Mouse (Mus musculus): ENCODE data around the gene Tada3. TPM values are rescaled to one million over a fixed set of nuclear protein-coding genes. Genes with fewer than 3 reads are reported as not detected.

Gene Tada3
- 70.0 and 70.6 TPM in 2 replicates for polyA plus RNA-seq (2015; fragmentation: Nextera tagmentation; extraction: Ambion mirVana)

DNA sequence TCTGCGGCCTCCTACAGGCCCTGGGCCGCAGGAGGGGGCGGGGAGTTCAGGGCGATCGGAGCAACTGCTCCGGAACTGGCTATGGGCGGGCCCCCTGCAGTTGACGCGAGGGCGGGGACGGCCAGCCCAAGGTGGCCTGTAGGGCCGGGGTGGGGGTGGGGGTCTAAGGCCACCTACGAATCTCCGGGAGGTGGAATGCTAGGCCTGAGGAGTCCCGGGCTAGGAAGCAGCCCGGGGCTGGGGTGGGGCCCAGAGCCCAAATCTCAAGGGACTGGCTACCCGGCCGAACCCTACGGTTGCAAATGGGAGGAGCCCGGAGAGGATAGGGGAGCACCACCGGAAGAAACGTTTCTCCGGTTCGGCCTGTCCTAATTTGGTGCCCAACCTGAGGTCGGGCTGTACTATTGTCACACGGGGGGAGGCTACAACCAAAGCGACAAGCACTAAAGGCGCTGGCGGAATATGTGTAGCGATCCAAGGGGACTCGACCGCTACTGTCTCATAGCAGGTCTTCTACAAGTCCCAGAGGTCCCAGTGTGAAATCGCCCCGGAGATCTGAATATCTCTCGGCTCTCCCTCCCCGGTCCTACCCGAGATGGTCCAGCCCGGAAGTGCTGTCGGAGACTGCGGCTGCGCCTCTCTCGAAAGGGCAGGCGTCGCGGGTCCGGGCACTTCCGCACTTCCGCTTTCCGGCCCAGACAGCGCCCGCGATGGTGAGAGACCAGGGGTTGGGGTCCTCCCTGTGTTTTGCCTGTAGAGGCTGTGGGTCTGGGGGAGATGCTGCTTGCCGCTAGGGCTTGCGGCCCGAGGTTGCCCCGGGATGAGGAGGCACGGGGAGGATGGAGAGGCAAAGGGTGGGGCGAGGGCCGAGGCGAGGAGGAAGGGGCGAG, at the start of gene Tada3, which contains the start of gene Arpc4:
Gene Tada3 (minus strand): TSS at position 388 of the 890 bp plus-strand sequence.
Gene Arpc4 (plus strand): TSS at position 620 of the 890 bp plus-strand sequence.
- peak within 1 kb of the TSS; percentile 93 for H3K9ac ChIP-seq
- peak within 1 kb of the TSS; percentile 87 for H3K4me3 ChIP-seq
- 0% methylated on average over 61 of the region's 61 CpGs for WGBS
- ATAC-seq (ENCODE audit: low FRiP score) = peak; percentile 96
- H3K27ac ChIP-seq = peak within 1 kb of the TSS; percentile 95
- no peaks in the 10 kb centered on the region for H3K27me3 ChIP-seq
- H3K4me1 ChIP-seq (replicated peaks) = peaks cover 28% of the 10 kb centered on the region
- H3K36me3 ChIP-seq = peaks cover 58% of the 10 kb centered on the region
- H3K4me2 ChIP-seq = peak within 1 kb of the TSS; percentile 97
- no peaks in the 10 kb centered on the region for H3K9me3 ChIP-seq

DNA sequence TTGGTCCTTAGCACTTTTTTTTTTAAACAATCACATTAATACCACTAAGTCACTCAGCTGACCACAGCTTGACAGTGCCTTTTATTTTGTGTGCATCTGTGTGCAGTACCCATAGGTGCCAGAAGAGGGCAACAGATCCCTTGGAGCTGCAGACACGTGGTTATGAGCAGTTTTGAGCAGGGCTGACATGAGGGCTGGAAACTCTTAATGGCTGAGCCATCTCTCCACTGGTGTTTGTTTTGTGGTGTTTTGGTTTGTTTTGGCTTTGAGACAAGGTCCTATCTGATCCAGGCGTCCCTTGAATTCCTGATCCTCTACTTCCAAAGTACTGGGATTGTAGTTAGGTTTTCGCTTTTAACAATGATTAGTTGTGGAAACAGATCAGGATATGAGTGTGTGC, 49.7 kb upstream of the Tada3 start:
- WGBS = 64% methylated on average over 3 of the region's 3 CpGs
- no peak for ATAC-seq (ENCODE audit: low FRiP score)
- H3K4me3 ChIP-seq = no peak overlapping the region
- no peaks in the 10 kb centered on the region for H3K9me3 ChIP-seq
- no peaks in the 10 kb centered on the region for H3K4me1 ChIP-seq (replicated peaks)
- no peaks in the 10 kb centered on the region for H3K27me3 ChIP-seq
- no peak overlapping the region for H3K9ac ChIP-seq
- H3K36me3 ChIP-seq = no peaks in the 10 kb centered on the region
- H3K27ac ChIP-seq = no peak overlapping the region
- no peak overlapping the region for H3K4me2 ChIP-seq

DNA sequence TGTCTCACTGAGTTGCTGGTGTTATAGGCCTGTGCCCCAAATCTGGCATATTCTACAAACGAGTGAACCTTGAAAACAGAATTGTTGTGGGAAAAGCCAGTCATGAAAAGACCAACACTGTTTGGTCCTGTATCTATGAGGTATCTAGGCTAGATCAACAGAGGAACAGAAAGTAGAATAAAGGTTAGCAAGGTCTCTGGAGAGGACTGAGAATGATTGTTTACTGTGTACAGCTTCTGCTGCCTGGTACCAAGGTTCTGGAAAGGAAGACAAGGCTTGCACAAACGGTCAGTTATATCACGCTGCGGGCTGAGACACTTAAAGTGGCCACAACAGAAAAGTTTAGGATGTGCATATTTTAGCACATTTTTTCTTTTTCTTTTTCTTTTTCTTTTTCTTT, 49.0 kb upstream of the Tada3 start:
- Histone ChIP-seq H3K4me1 (replicated peaks) (no peaks in the 10 kb centered on the region), H3K36me3 (no peaks in the 10 kb centered on the region), H3K27ac (no peak overlapping the region), H3K27me3 (no peaks in the 10 kb centered on the region), H3K4me2 (no peak overlapping the region), H3K9ac (no peak overlapping the region), H3K9me3 (no peaks in the 10 kb centered on the region), H3K4me3 (no peak overlapping the region)
- WGBS = 94% methylated on average over 4 of the region's 4 CpGs
- ATAC-seq (ENCODE audit: low FRiP score) = no peak

DNA sequence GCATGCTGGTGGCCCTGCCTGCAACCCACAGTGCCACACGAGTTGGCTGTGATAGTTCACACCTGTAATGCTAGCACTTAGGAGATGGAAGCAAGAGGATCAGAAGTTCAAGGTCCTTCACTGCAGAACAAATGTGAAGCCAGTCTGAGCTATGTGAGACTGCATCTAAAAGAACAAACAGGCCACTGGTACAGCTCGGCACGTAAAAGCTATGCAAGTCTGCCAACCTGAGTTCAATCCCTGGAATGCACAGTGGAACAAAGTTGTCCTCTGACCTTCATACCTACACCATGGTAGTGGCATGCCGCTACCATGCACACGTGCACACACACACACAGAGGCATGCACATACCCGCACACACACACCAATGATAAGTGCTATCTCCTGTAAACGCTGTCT, 46.5 kb upstream of the Tada3 start:
- no peak overlapping the region for H3K9ac ChIP-seq
- no peak overlapping the region for H3K4me2 ChIP-seq
- no peaks in the 10 kb centered on the region for H3K27me3 ChIP-seq
- 0 out of 2 replicates have a peak, but pooled peaks cover 3% of the 10 kb centered on the region for H3K4me1 ChIP-seq (replicated peaks)
- no peak overlapping the region for H3K27ac ChIP-seq
- no peaks in the 10 kb centered on the region for H3K36me3 ChIP-seq
- no peaks in the 10 kb centered on the region for H3K9me3 ChIP-seq
- 87% methylated on average over 7 of the region's 7 CpGs for WGBS
- H3K4me3 ChIP-seq = no peak overlapping the region
- no peak for ATAC-seq (ENCODE audit: low FRiP score)

DNA sequence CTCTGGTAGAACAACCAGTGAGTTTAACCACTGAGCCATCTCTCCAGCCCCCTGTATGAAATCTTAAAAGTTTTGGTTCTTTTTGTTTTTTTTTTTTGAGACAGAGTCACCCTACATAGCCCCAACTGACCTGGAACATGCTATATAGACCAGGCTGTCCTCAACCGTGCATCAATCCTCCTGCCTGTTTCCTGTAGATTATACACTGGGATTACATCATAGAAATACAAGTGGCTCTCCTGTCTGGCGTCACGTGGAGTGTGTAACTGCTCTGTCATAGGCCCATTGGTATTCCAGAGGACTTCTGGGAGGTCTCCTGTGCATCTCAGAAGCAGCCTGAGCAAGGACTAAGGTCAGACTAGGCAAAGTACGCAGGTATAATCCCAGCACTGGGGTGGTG, 45.3 kb upstream of the Tada3 start:
- Histone ChIP-seq H3K27ac (no peak overlapping the region), H3K36me3 (no peaks in the 10 kb centered on the region), H3K9me3 (no peaks in the 10 kb centered on the region), H3K4me1 (replicated peaks) (peaks cover 10% of the 10 kb centered on the region), H3K4me3 (no peak overlapping the region), H3K27me3 (no peaks in the 10 kb centered on the region), H3K9ac (no peak overlapping the region), H3K4me2 (no peak overlapping the region)
- no peak for ATAC-seq (ENCODE audit: low FRiP score)
- WGBS = 82% methylated on average over 4 of the region's 4 CpGs

DNA sequence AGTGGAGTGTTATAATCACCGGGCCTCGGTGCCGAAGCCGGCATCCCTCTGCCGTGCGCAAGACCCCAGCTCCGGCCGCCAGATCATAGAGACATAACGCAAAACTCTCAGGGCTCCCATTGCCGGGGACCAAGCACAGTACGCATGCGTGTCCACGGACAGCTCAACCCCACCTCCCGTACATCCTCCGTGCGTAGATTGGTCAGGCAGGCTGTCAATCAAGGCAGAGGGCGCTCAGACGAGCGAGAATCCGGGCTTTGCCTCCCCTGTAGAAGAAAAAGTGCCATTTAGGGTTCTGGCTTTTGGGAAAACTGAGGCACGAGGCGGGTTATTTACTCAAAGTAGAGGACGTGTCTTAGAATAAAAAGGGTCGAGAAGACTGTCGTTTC, 41.5 kb upstream of the Tada3 start, which contains the start of gene Rpusd3:
Gene Rpusd3 (minus strand): TSS at position 142 of the 389 bp plus-strand sequence.
- peaks cover 29% of the 10 kb centered on the region for H3K36me3 ChIP-seq
- WGBS = under 1% methylated on average over 25 of the region's 25 CpGs
- H3K4me3 ChIP-seq = peak within 1 kb of the TSS; percentile 65
- ATAC-seq (ENCODE audit: low FRiP score) = peak; percentile 98
- peak within 1 kb of the TSS; percentile 36; the same call in 1 of the 2 replicates for H3K27ac ChIP-seq
- H3K27me3 ChIP-seq = no peaks in the 10 kb centered on the region
- peak within 1 kb of the TSS; percentile 96 for H3K4me2 ChIP-seq
- peaks cover 23% of the 10 kb centered on the region for H3K4me1 ChIP-seq (replicated peaks)
- no peaks in the 10 kb centered on the region for H3K9me3 ChIP-seq
- peak within 1 kb of the TSS; percentile 84 for H3K9ac ChIP-seq

DNA sequence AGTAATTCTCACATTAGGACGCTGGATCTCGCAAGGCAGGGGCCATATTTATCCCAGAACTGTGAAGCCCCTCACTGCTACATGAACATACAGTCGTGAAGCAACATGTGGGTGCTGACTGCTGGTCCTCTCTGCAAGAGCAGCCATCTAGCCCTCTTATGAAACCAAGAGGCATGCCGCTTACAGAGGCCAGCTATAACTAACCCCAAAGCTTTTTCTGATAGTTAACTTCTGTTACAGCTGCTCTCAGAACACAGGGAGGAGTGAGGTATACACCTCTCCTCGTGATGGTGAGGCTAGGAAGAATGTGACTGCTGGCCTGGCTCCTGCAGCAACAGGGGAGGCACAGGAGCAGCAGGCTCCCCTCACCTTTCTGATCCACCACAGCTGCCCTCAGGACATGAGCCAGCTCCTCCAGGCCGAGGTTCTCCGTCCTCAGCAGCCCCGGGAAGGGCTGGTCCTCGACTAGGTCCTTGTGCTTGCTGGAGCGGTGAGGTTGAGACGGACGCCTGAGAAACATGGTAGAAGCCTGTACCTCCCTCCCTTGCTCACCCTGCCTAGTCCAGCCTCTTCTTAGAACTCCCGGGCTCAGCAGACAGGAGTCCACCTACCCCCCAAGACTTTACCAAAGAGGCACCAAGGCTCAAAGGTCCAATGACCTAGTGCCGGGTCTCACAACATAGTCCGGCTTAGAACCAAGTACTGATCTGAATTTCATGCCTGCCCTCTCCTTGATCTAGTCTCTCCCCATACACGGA, 40.9 kb upstream of the Tada3 start:
- Histone ChIP-seq H3K27me3 (no peaks in the 10 kb centered on the region), H3K9me3 (no peaks in the 10 kb centered on the region), H3K4me1 (replicated peaks) (peaks cover 23% of the 10 kb centered on the region), H3K27ac (peak overlapping the region; percentile 36; the same call in 1 of the 2 replicates), H3K4me2 (peak overlapping the region; percentile 96), H3K4me3 (peak overlapping the region; percentile 65), H3K36me3 (peaks cover 35% of the 10 kb centered on the region), H3K9ac (peak overlapping the region; percentile 84)
- WGBS = 15% methylated on average over 16 of the region's 16 CpGs
- ATAC-seq (ENCODE audit: low FRiP score) = peak; percentile 77

DNA sequence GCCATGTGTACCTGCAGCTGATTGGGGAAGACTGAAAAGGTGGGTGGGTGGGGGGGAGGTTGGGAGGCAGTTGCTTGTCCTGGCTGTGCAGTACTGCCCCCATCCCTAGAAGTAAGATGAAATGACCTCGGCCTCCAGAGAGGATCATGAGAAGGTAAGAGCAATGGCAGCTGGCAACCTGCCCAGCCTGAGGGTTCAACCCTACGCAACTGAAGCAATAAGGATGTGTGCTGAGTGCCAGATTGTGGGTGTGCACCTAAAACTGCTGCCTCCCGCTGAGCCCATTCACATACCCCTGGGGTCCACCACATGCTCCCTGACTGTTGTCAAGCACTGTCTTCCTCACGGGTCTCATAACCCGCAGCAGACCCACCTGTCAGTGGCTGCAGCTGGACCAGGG, 38.7 kb upstream of the Tada3 start:
- Histone ChIP-seq H3K27me3 (no peaks in the 10 kb centered on the region), H3K9ac (no peak overlapping the region), H3K36me3 (peaks cover 49% of the 10 kb centered on the region), H3K4me2 (no peak overlapping the region), H3K4me3 (no peak overlapping the region), H3K4me1 (replicated peaks) (peaks cover 23% of the 10 kb centered on the region), H3K9me3 (no peaks in the 10 kb centered on the region), H3K27ac (no peak overlapping the region)
- no peak for ATAC-seq (ENCODE audit: low FRiP score)
- 82% methylated on average over 5 of the region's 5 CpGs for WGBS

DNA sequence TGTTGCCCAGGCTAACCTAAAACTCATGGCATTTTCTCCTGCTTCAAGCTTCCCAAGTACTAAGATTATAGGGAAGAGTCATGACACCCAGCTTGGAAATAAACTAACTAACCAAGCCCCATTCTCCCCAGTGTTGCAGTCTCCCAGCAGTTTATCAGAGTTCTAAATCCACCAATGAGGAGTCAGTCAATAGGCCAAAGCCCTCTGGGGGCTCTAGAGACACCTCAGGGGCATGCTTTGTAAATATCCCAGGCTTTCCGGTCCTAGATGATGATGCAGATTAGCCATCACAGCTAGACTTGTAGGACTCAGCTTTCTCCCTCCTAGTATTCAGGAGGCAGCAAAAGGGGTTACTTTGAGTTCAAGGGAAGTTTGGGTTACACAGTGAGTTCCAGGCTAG, 32.3 kb upstream of the Tada3 start:
- no peak overlapping the region for H3K4me2 ChIP-seq
- H3K9me3 ChIP-seq = no peaks in the 10 kb centered on the region
- H3K27me3 ChIP-seq = no peaks in the 10 kb centered on the region
- H3K36me3 ChIP-seq = peaks cover 79% of the 10 kb centered on the region
- no peak for ATAC-seq (ENCODE audit: low FRiP score)
- H3K9ac ChIP-seq = no peak overlapping the region
- H3K4me3 ChIP-seq = no peak overlapping the region
- H3K4me1 ChIP-seq (replicated peaks) = no peaks in the 10 kb centered on the region
- WGBS = 76% methylated on average over 1 of the region's 1 CpGs
- no peak overlapping the region for H3K27ac ChIP-seq

DNA sequence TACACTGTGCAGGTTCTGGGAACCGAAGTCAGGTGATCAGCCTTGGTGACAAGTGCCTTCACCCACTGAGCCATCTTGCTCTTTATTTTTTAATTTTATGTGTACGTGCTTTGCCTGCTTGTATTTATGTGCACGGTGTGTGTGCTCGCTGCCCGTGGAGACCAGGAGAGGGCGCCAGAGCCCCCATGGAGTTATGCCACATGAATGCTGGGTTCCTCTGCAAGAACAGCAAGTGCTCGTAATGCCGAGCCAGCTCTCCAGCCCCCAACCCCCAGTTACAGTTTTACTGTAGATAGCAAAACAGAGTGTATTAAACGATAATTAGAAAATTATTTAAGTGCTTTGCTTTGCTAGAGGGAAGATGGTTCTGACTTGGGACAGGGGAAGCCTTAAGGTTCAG, 29.0 kb upstream of the Tada3 start:
- no peaks in the 10 kb centered on the region for H3K27me3 ChIP-seq
- H3K4me2 ChIP-seq = no peak overlapping the region
- H3K4me1 ChIP-seq (replicated peaks) = no peaks in the 10 kb centered on the region
- no peak overlapping the region for H3K4me3 ChIP-seq
- no peaks in the 10 kb centered on the region for H3K9me3 ChIP-seq
- peaks cover 52% of the 10 kb centered on the region for H3K36me3 ChIP-seq
- WGBS = 79% methylated on average over 9 of the region's 9 CpGs
- ATAC-seq (ENCODE audit: low FRiP score) = no peak
- no peak overlapping the region for H3K27ac ChIP-seq
- H3K9ac ChIP-seq = no peak overlapping the region

DNA sequence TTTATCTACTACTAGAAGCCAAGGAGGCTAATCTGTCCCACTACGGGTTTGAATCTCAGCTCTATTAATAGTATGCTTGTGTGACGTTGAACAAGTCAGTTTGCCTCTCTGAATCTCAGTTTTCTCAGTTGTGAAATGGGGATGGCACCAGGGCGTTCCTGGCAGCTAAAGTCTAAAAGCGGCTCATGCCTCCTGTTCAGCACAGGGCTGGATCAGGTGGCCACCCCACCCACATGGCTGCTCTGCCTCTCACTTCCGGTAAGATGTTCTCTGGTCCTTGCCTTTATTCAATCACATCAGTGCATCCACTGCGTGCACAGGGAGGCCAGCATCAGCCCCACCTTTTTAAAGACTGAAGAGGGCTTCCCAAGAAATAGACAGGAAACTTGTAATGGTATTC, 27.8 kb upstream of the Tada3 start:
- Histone ChIP-seq H3K4me1 (replicated peaks) (no peaks in the 10 kb centered on the region), H3K27ac (no peak overlapping the region), H3K9ac (no peak overlapping the region), H3K4me2 (no peak overlapping the region), H3K9me3 (no peaks in the 10 kb centered on the region), H3K36me3 (peaks cover 50% of the 10 kb centered on the region), H3K27me3 (no peaks in the 10 kb centered on the region), H3K4me3 (no peak overlapping the region)
- no peak for ATAC-seq (ENCODE audit: low FRiP score)
- 86% methylated on average over 6 of the region's 6 CpGs for WGBS

DNA sequence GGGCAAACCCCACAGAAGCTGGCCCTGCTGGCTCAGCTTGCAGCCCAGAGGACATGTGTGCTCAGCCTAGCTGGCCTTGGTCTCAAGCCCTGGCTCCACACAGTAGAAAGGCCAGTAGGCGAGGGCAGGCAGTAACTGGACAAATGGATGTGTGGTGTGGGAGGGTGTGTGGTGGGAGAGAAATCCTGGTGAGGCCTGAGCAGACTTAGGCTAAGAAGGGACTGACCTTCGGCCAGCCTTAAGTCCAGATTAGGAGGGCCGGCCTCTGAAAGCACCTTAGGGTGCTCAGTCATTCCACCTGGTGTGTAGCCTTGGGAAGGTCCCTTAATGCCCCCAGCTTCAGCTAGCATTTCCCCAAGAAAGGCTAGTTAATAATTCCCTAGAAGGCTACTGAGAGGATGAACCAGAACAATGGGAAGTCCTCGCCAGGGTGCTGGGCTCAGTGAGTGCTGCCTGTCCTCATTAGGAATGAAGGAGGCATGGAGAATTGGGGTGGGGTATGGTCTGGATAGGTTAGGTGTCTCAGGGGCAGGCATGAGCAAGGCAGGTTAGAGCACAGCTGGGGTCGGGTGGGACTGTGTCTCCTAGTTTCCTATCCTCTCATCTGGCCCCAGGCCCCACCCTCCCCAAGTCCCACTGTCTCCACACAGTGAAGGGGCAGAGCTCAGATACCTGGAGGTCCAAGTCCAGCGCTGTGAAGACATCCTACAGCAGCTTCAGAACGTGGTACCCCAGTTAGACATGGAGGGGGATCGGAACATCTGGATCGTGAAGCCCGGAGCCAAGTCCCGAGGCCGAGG, 27.2 kb upstream of the Tada3 start:
- Histone ChIP-seq H3K36me3 (peaks cover 49% of the 10 kb centered on the region), H3K27ac (no peak overlapping the region), H3K4me2 (no peak overlapping the region), H3K4me3 (no peak overlapping the region), H3K4me1 (replicated peaks) (no peaks in the 10 kb centered on the region), H3K9me3 (no peaks in the 10 kb centered on the region), H3K9ac (no peak overlapping the region), H3K27me3 (no peaks in the 10 kb centered on the region)
- WGBS = 68% methylated on average over 12 of the region's 12 CpGs
- ATAC-seq (ENCODE audit: low FRiP score) = no peak

All from hindbrain, embryonic 13.5 days (tissue).